Mouse (Mus musculus): ENCODE results near the gene Hdac9. TPM values are rescaled to one million over a fixed set of nuclear protein-coding genes. Genes with fewer than 3 reads are reported as not detected.
A peak's percentile ranks its signal among the peaks of the same experiment; 100 is the strongest.

Hdac9 gene
- polyA plus RNA-seq, 1 experiment from 2014 or later, result 8.8 TPM

DNA sequence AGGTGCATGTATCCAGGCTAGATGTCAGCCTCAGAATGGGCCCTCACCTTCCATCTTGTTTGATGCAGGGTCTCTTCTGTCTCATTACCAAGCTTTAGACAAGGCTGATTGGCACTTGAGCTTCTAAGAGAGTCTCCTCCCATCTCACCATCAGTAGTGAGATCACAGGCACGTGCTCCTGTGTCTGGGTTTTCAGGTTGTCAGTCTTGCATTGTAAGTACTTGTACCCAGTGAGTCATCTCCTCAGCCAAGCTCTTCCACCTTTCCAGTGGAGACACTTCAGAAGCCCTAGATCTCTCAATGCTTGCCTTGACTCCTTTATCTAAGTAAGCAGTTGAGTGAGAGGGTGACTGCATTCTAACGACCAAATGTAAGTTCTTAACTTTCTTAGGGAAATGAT lies 242.7 kb downstream of the Hdac9 start:
- 74% methylated on average over 2 of the region's 2 CpGs for WGBS
- no peak for ATAC-seq (ENCODE audit: low FRiP score, low read depth)
- Histone ChIP-seq H3K4me1 (no peaks in the 10 kb centered on the region), H3K9me3 (no peaks in the 10 kb centered on the region), H3K4me2 (replicated peaks) (no peak overlapping the region), H3K27ac (no peak overlapping the region), H3K4me3 (no peak overlapping the region), H3K9ac (no peak overlapping the region), H3K36me3 (no peaks in the 10 kb centered on the region), H3K27me3 (replicated peaks) (no peaks in the 10 kb centered on the region)

DNA sequence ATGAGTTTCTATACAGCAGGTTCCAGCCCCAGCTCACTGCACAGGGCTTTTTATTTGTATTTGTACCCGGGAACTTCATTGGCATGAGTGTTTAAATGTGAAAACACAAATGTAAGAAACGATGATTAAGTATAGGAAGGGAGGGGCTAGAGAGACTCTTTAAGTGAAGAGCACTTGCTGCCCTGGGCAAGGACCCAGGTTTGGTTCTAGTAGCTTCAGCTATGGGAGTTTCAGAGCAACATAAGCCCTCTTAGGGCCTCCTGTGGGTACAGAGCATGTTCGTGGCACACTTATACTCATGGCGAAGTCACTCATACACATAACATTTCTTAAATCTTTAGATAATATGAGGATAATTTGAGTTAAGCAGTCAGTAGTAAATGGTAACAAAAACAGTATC lies 243.4 kb downstream of the Hdac9 start:
- Histone ChIP-seq H3K9ac (no peak overlapping the region), H3K27ac (no peak overlapping the region), H3K27me3 (replicated peaks) (no peaks in the 10 kb centered on the region), H3K4me3 (no peak overlapping the region), H3K9me3 (no peaks in the 10 kb centered on the region), H3K4me2 (replicated peaks) (no peak overlapping the region), H3K36me3 (no peaks in the 10 kb centered on the region), H3K4me1 (no peaks in the 10 kb centered on the region)
- ATAC-seq (ENCODE audit: low FRiP score, low read depth), result no peak
- WGBS, result 90% methylated on average over 4 of the region's 4 CpGs

DNA sequence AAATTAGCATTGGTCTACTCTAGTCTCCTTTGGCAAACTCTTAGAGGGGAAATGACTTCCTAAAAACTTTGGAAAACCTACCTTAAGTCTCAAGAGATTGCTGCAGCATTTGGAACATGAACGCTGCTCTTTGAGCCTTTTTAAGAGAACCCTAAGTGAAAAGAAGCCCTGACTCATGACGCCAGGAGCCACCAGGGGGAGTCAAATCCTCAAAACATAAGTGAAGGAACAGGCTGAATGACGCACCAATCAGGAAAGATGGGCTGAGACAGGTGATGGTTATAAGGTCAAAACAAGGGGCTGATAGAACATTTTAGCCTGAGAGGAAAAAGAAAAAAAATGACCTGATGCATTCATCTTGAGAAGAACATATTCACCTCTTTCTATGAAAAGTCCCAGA lies 252.1 kb downstream of the Hdac9 start:
- no peaks in the 10 kb centered on the region for H3K9me3 ChIP-seq
- no peak overlapping the region for H3K4me3 ChIP-seq
- H3K27ac ChIP-seq, result no peak overlapping the region
- H3K9ac ChIP-seq, result no peak overlapping the region
- H3K27me3 ChIP-seq (replicated peaks), result no peaks in the 10 kb centered on the region
- no peaks in the 10 kb centered on the region for H3K4me1 ChIP-seq
- H3K36me3 ChIP-seq, result no peaks in the 10 kb centered on the region
- peak; percentile 61; the same call in 1 of the 2 replicates for ATAC-seq (ENCODE audit: low FRiP score, low read depth)
- H3K4me2 ChIP-seq (replicated peaks), result no peak overlapping the region
- WGBS, result 6% methylated on average over 3 of the region's 3 CpGs

DNA sequence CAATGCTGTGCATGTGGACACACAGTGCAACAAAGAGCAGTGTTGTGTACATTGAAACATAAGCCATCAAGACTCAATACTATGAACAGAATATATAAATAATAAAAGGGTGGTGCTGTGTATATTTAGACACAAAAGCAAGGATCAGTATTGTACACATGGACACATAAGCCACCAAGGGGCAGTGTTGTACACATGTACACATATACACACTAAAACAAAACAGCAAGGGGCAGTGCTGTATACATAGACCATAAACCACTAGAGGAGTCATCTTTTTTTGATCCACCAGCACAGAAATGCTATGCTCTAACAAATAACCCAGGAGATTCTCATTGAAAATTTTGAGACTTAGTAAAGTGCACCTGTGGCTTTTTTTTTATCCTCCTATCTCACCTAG lies 255.5 kb downstream of the Hdac9 start:
- H3K27ac ChIP-seq, result no peak overlapping the region
- no peaks in the 10 kb centered on the region for H3K27me3 ChIP-seq (replicated peaks)
- ATAC-seq (ENCODE audit: low FRiP score, low read depth), result 0 out of 2 replicates have a peak, but pooled peaks have one; percentile 53
- H3K36me3 ChIP-seq, result no peaks in the 10 kb centered on the region
- no peaks in the 10 kb centered on the region for H3K9me3 ChIP-seq
- no peak overlapping the region for H3K4me3 ChIP-seq
- H3K4me1 ChIP-seq, result 0 out of 2 replicates have a peak, but pooled peaks cover 4% of the 10 kb centered on the region
- H3K4me2 ChIP-seq (replicated peaks), result no peak overlapping the region
- H3K9ac ChIP-seq, result no peak overlapping the region

DNA sequence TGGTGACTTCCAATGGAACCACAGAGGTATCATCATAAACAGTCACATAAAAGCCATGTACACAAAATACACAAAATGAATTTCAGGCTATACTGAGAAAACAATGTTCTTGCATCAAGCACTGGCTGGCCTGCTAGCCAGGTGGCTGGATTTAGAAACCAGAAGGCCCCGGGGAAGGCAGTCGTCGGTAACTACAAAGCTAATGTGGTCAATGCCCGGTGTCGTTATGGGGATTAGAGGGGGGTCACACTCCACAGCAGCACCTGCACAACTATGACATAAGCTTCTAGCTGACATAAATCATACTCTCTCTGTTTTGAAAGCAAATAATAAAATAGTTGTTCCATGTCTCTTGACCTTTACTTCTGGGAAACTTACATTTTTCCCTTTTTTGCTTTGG lies 256.9 kb downstream of the Hdac9 start:
- no peaks in the 10 kb centered on the region for H3K9me3 ChIP-seq
- H3K9ac ChIP-seq, result no peak overlapping the region
- H3K4me1 ChIP-seq, result 0 out of 2 replicates have a peak, but pooled peaks cover 4% of the 10 kb centered on the region
- H3K36me3 ChIP-seq, result no peaks in the 10 kb centered on the region
- 29% methylated on average over 5 of the region's 5 CpGs for WGBS
- H3K4me2 ChIP-seq (replicated peaks), result no peak overlapping the region
- no peak overlapping the region for H3K27ac ChIP-seq
- no peaks in the 10 kb centered on the region for H3K27me3 ChIP-seq (replicated peaks)
- no peak for ATAC-seq (ENCODE audit: low FRiP score, low read depth)
- no peak overlapping the region for H3K4me3 ChIP-seq

DNA sequence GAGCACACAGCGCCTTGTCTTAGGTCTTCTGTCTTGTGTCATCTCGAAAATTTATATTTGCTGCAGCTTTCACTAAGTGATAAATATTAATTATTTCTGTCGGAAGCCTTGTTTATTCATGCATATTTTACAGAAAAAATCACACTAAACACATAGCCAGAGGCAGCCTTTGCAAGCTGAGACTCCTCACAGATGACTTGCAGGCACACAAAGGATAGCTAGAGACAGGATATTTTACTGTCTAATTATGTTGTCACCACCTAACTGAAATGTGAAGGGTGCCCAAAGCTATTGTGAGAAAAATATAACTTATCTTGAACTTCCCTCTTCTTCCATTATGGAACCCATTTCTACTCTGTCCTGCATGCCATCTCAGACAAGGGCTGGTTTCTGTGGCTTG lies 258.3 kb downstream of the Hdac9 start:
- Histone ChIP-seq H3K4me3 (no peak overlapping the region), H3K36me3 (no peaks in the 10 kb centered on the region), H3K27me3 (replicated peaks) (no peaks in the 10 kb centered on the region), H3K9me3 (no peaks in the 10 kb centered on the region), H3K4me2 (replicated peaks) (no peak overlapping the region), H3K4me1 (0 out of 2 replicates have a peak, but pooled peaks cover 4% of the 10 kb centered on the region), H3K27ac (no peak overlapping the region), H3K9ac (no peak overlapping the region)
- WGBS, result 60% methylated on average over 3 of the region's 3 CpGs
- ATAC-seq (ENCODE audit: low FRiP score, low read depth), result no peak

DNA sequence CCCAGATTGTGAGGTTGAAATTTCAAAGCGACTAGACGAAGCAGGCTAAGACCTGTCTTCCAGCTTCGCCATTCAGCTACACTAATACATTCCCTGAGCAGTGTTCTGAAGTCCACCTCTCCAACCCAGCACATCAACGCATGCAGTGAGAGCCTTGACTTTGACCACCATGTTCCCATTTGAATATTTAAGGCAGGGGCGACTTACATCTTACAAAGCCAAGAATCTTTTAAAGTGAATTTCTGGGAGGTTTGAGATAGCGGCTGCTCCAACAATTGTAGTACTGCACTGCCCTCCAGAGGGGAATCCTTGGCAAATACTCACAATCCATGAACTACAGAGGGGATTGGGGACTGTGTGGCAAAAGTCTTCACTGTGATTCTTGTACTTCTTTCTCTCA lies 258.8 kb downstream of the Hdac9 start:
- Histone ChIP-seq H3K4me1 (0 out of 2 replicates have a peak, but pooled peaks cover 4% of the 10 kb centered on the region), H3K36me3 (no peaks in the 10 kb centered on the region), H3K4me2 (replicated peaks) (peak overlapping the region; percentile 32; the same call in 1 of the 2 replicates), H3K27me3 (replicated peaks) (no peaks in the 10 kb centered on the region), H3K9ac (no peak overlapping the region), H3K27ac (no peak overlapping the region), H3K9me3 (no peaks in the 10 kb centered on the region), H3K4me3 (no peak overlapping the region)
- WGBS, result 35% methylated on average over 6 of the region's 6 CpGs
- peak; percentile 66 for ATAC-seq (ENCODE audit: low FRiP score, low read depth)

DNA sequence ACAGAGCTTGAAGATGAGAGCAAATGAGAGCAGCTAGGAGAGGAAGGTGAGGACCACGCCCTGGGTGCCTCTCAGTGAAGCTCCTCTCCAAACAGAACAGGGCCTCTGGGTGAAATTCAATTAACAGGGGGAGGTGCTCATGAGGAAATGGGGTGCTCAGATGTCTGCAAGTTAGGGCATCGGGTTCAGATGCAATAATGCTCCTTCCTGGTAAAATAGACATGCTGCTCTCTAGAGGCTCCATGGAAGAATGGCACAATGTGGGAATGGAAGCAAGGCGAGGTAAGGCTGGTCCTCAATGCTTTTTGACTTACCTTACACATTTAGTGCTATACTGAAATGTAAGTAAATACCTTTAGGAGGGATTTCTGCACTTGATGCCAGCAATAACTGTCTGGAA lies 263.3 kb downstream of the Hdac9 start:
- no peak for ATAC-seq (ENCODE audit: low FRiP score, low read depth)
- H3K9ac ChIP-seq, result no peak overlapping the region
- no peak overlapping the region for H3K4me3 ChIP-seq

DNA sequence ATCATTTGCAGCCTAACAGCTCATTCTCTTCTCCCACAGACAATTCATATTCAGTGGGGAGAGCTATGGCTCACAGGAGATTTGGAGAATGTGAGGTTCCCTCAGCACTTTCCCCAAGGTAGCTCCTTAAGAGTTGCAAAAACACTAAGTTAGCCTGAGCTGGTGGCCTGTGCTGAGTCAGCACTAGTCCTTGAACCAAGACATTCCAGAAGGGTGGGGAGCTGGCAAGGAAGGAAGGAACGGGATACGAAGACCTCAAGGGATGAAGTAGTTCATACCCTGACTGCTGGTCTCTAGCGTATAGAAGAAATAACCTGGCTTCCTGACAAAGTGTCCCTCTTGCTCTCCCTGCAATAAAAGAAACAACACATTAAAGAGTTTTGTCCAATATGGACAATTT lies 268.1 kb downstream of the Hdac9 start:
- ATAC-seq (ENCODE audit: low FRiP score, low read depth), result no peak
- no peaks in the 10 kb centered on the region for H3K9me3 ChIP-seq
- WGBS, result 76% methylated on average over 3 of the region's 3 CpGs
- H3K36me3 ChIP-seq, result no peaks in the 10 kb centered on the region
- H3K4me2 ChIP-seq (replicated peaks), result no peak overlapping the region
- H3K27ac ChIP-seq, result no peak overlapping the region
- H3K27me3 ChIP-seq (replicated peaks), result no peaks in the 10 kb centered on the region
- H3K4me3 ChIP-seq, result no peak overlapping the region
- H3K4me1 ChIP-seq, result no peaks in the 10 kb centered on the region
- no peak overlapping the region for H3K9ac ChIP-seq

More for the DNA sequence above, 263.3 kb downstream of the Hdac9 start:
- Histone ChIP-seq H3K9me3 (no peaks in the 10 kb centered on the region), H3K4me2 (replicated peaks) (no peak overlapping the region), H3K27ac (no peak overlapping the region), H3K4me1 (0 out of 2 replicates have a peak, but pooled peaks cover 4% of the 10 kb centered on the region), H3K27me3 (replicated peaks) (no peaks in the 10 kb centered on the region), H3K36me3 (no peaks in the 10 kb centered on the region)
- WGBS, result 36% methylated on average over 3 of the region's 3 CpGs

DNA sequence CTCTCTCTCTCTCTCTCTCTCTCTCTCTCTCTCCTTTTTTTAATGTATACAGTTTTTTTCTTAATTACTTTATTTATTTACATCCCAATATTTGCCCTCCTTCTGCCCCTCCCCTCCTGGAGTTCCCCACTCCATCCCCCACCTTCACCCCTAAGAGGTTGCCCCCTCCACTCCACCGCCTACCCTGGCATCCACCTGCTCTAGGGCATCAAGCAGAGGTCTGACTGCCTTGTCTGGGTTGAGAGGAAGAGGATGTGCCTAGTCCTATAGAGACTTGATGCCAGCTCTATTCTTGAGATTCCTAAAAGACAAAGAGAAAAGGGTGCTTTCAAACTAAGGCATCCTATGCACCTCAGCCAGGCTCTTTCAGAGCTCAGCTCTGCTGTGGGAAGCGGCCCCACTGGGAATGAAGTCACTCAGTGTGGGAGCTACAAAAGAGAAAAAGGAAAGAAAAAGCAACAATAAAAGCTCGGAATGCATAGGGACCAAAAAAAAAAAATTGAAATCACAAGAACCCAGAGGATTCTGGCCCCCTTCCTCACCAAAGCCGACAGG lies 275.1 kb downstream of the Hdac9 start:
- H3K27me3 ChIP-seq (replicated peaks), result no peaks in the 10 kb centered on the region
- 72% methylated on average over 4 of the region's 4 CpGs for WGBS
- ATAC-seq (ENCODE audit: low FRiP score, low read depth), result no peak

DNA sequence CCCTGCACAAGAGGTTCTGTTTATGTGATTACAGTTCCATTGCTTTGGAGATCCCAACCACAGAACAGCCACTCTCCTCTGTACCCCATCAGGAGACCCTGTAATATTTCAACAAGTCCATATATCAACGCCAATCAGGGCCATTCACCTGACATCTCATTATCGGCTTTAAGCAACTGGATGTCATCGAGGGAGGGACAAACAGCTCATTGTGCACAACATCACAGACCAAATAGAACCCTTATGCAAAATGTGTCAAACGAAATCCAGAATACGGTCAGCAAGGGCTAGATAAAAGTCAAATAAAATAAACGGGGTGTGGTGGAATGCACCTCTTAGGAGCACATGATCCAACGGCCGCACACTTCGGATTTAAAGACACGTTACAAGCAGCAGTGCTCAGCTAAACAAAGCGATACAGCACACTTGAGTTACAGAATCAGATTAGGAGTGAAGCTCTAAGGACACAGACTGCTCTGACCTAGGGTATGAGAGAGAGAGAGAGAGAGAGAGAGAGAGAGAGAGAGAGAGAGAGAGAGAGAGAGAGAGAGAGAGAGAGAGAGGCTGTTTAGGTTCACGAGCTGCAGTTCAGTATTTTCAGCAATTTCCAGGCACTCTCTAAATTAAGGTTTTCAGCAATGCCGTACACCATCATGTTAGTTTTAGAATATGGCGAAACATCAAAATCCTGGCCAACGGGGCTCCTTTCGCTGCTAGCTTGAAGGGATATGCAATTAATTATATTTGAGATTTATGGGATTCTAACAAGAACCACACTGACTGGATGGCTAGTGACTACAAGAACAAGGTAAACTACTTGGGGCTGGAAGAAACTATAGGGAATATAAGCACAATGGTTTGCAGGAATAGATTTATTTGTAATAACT lies 279.4 kb downstream of the Hdac9 start:
- no peak overlapping the region for H3K4me2 ChIP-seq (replicated peaks)
- ATAC-seq (ENCODE audit: low FRiP score, low read depth), result no peak
- H3K4me1 ChIP-seq, result no peaks in the 10 kb centered on the region
- no peaks in the 10 kb centered on the region for H3K9me3 ChIP-seq
- no peak overlapping the region for H3K4me3 ChIP-seq
- H3K9ac ChIP-seq, result no peak overlapping the region
- no peaks in the 10 kb centered on the region for H3K27me3 ChIP-seq (replicated peaks)
- H3K27ac ChIP-seq, result no peak overlapping the region
- 76% methylated on average over 16 of the region's 16 CpGs for WGBS
- H3K36me3 ChIP-seq, result no peaks in the 10 kb centered on the region

More for the DNA sequence above, 275.1 kb downstream of the Hdac9 start:
- no peaks in the 10 kb centered on the region for H3K36me3 ChIP-seq
- no peaks in the 10 kb centered on the region for H3K4me1 ChIP-seq
- no peaks in the 10 kb centered on the region for H3K9me3 ChIP-seq
- H3K4me2 ChIP-seq (replicated peaks), result no peak overlapping the region
- no peak overlapping the region for H3K4me3 ChIP-seq
- H3K27ac ChIP-seq, result no peak overlapping the region
- H3K9ac ChIP-seq, result no peak overlapping the region

DNA sequence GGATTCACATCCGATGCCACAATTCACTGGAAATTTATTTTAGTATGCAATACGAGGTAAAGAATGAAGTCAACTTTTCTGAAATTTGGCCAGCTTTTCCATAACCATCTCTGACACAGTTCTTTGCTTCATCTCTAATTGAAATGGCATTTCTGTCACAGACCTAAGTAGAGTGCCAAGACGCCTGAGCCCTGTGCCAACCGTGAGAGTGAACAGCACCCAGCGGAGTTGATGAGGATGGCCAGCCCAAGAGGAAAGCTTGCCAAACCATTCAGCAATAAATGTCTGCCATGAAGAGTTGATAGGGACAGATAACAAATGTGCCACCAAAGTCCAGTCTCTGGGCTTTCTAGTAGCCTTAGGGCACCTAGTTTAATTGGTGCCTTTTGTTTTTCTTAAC lies 297.8 kb downstream of the Hdac9 start:
- no peaks in the 10 kb centered on the region for H3K4me1 ChIP-seq
- H3K4me3 ChIP-seq, result no peak overlapping the region
- no peak overlapping the region for H3K27ac ChIP-seq
- no peak overlapping the region for H3K4me2 ChIP-seq (replicated peaks)
- H3K9ac ChIP-seq, result no peak overlapping the region
- H3K36me3 ChIP-seq, result no peaks in the 10 kb centered on the region
- no peaks in the 10 kb centered on the region for H3K9me3 ChIP-seq
- no peak for ATAC-seq (ENCODE audit: low FRiP score, low read depth)
- WGBS, result 90% methylated on average over 5 of the region's 5 CpGs
- H3K27me3 ChIP-seq (replicated peaks), result no peaks in the 10 kb centered on the region
